Mouse (Mus musculus) cerebellum, postnatal 36 days (tissue): Measurements from ENCODE around the gene Cdadc1.

Experiments used
- DNase-seq, 2 experiments: peaks; one replicate each; pipeline ENCODE4 v3.0.0; 2021 to 2022; ENCODE audit warnings: mixed read lengths in 2 of 2

Cdadc1 gene

GRCm38 (mm10) chr14:59543158-59543826 lies 54.5 kb downstream of the Cdadc1 start:
- DNase-seq = no peak

DNA sequence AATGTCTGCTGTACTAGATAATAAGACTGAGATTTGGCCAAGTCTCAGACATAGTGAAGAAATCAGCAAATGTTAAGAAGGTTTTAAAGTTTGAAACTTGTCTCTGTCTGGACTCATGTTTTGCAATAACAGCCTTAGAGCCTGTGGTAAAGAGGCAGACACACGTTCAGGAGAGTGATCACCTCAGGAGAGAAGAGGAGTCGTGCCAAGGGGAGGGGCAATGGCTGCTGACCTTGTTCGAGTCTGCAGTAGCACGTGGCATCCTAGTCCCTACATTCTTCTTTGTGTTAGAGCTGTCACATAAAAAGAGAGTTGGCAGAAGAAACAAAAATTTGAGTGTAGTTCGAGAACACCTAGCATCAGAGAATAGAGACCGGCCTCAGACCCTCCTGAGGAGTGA lies 57.0 kb downstream of the Cdadc1 start:
- DNase-seq = no peak

DNA sequence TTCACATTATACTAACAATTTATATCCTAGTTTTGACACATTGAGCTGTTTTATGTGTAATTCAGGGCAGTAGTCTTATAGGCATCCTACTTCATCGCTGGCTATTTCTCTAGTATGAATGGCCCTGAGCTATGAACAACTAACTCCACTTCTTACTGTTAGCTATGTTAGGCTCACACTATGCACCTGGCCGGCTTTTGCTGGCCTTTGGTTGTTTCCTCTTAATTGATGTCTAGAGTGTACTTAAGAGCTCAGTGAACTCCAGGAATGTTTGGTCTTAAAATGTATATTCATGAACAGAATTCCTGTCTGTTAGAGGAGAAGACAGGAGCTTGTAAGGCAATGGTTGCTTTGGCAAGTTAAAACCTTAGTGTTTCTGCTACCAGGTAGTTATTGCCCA lies 57.5 kb downstream of the Cdadc1 start:
- no peak for DNase-seq

DNA sequence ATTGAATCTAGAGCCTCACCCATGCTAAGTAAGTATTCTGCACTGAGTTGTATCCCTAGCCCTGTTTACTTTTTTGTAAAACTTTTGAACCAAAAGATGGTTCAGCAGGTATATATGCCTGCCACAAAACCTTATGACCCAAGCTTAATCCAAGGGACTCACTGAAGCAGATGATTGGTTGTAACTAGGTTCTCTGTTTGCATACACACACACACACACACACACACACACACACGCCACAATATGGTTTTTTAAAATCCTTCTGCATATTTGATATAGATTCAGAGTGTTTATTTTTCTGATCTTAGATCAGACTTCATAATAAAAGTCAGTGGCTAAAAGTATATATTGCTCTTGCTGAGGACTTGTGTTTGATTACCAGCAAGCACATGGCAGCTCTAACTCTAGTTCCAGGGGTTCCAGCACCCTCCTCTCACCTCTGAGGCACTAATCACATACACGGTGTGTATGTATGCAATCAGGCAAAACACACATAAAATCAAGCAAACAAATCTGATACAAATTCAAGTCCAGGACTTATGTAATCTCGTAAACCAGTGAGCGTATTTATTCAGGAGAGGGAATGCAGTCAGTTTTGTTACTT lies 59.8 kb downstream of the Cdadc1 start:
- DNase-seq = no peak

DNA sequence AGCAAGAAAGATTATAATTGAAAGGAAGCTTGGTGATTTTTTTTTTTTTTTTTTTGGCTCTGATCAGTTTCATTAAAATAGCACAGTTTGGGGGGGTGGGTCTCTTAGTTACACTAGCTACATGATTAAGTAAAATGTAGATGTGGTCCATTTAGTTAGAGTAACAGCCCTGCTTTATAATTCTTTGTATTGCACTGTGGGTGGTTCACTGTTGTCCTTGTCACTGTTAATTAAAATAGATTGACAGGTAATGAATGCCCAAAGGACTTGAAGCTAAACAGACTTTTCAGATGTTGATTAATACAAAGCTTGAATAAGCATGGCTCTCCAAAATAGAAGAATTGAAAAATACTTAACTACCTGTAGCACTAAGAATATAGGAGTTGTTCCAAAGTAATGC lies 63.9 kb downstream of the Cdadc1 start:
- DNase-seq = no peak

GRCm38 (mm10) chr14:59532986-59533385 lies 64.8 kb downstream of the Cdadc1 start:
- DNase-seq = no peak

DNA sequence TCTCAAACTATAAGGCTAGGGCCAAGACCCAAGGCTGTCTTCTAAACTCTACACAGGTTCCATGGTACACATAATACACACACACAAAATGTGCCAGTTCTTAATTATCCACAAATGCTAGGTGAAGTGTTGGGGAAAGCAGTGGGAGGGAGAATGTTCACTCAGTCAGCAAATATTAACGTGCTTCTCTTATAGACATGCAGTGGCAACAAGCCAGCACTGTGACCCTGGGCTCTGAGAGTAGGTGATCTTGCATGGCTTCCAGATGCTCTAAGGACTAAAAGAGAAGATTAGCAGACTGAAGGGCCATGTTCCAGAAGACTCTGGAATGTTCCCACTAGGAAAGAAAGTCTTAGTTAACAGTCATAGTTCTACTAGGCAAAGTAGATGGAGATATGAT lies 67.0 kb downstream of the Cdadc1 start:
- DNase-seq = no peak

DNA sequence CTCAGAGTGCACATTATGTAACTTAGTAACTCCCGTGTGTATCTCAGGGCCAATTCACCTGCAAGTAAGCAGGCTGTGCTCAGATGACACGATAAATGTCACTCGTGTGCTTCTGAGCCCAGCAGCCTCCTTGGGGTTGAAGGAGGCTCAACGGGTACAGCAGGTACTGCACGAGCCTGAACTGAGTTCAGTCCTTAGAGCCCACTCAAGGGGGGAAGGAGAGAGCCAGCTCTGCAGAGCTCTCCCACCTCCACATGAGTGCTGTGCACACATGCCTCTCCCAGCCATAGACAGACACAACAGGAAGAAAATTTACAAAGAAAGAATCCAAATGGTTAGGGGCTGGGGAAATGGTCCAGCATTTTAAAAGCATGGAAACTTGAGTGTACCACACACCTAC lies 71.9 kb downstream of the Cdadc1 start:
- no peak for DNase-seq

- DNase-seq = no peak
These were observed 83.8 kb downstream of the Cdadc1 start for GRCm38 (mm10) chr14:59513922-59514444.
